22 mouse cellular contexts compared by ENCODE assay signal in genomic region chr7:101955862-101956261, GRCm38 (mm10). TPM values are rescaled to one million over a fixed set of nuclear protein-coding genes. Genes with fewer than 3 reads are reported as not detected.
DNase-seq lines count a peak whose midpoint lies in the region; ATAC-seq and TF ChIP-seq lines count a peak whose summit lies in the region.
"Had no signal": no experiment of that assay in that cellular context is flagged by ENCODE, and none has a peak within 500 bp of the region (broad histone marks: within the 10 kb centered on the region; RNA-seq: fewer than 3 reads in every experiment).

No protein-coding gene starts in this region.

- 39% methylated on average over 4 of the region's 4 CpGs for WGBS in cerebellum, adult 2 months

- no peaks in the 10 kb centered on the region for H3K27me3 ChIP-seq in cerebellum, adult 2 months (ENCODE audit: control insufficient read depth, insufficient read depth, low read length)
- no peaks in the 10 kb centered on the region for H3K27me3 ChIP-seq in megakaryocyte, embryonic 14.5 days (replicated peaks)
- H3K27me3 ChIP-seq: CH12.LX; embryonic facial prominence, embryonic 12.5 days; forebrain, embryonic 12.5 days; hindbrain, embryonic 12.5 days had no signal

- no peak for ATAC-seq in frontal cortex, adult (ENCODE audit: low TSS enrichment)
- ATAC-seq: forebrain, embryonic 16.5 days; hindbrain, embryonic 16.5 days; inflammation-experienced regulatory T-cells, adult 6 months had no signal

- no peaks in the 10 kb centered on the region for H3K36me3 ChIP-seq in megakaryocyte, embryonic 14.5 days (replicated peaks; ENCODE audit: low read length)
- H3K36me3 ChIP-seq: embryonic facial prominence, embryonic 12.5 days; heart, embryonic 10.5 days; hindbrain, embryonic 12.5 days had no signal

- H3K4me3 ChIP-seq in cerebellum, adult 2 months (replicated peaks; ENCODE audit: insufficient read depth, low read depth, low read length), result no peak overlapping the region
- H3K4me3 ChIP-seq in megakaryocyte, embryonic 14.5 days (replicated peaks), result peak overlapping the region; percentile 47
- H3K4me3 ChIP-seq: embryonic facial prominence, embryonic 12.5 days; forebrain, embryonic 12.5 days; heart, embryonic 10.5 days; hindbrain, embryonic 12.5 days had no signal

- TF ChIP-seq CTCF in cerebellum, adult 2 months (IDR thresholded peaks at IDR 0.05; ENCODE audit: borderline replicate concordance, insufficient read depth, low read depth, low read length), result no peak

- peak overlapping the region; percentile 28; the same call in 1 of the 2 replicates for H3K27ac ChIP-seq in cerebellum, adult 2 months (ENCODE audit: insufficient read depth, low read length)
- H3K27ac ChIP-seq: embryonic facial prominence, embryonic 12.5 days; forebrain, embryonic 12.5 days; heart, embryonic 10.5 days; hindbrain, embryonic 12.5 days had no signal

- no peaks in the 10 kb centered on the region for H3K9me3 ChIP-seq in megakaryocyte, embryonic 14.5 days
- H3K9me3 ChIP-seq: embryonic facial prominence, embryonic 12.5 days; forebrain, embryonic 12.5 days; heart, embryonic 10.5 days; hindbrain, embryonic 12.5 days had no signal

- no peak for DNase-seq in cerebellum, adult 2 months
- DNase-seq in cerebellum, postnatal 25 days, result no peak
- DNase-seq in 416B (ENCODE audit: low read depth) (peak; percentile 59), R1 (ENCODE audit: low read depth, low spot score) (peak; percentile 20)
- no peak for DNase-seq in layer of hippocampus, adult 18-20 months (ENCODE audit: low spot score in 2 of 2)
- DNase-seq: adrenal gland, postnatal 25 days; cerebellum, adult 8-10 months; cerebellum, postnatal 14 days; gastrocnemius, postnatal 14 days; heart, postnatal 10 days; heart, postnatal 4 days had no signal

- peaks cover 9% of the 10 kb centered on the region for H3K4me1 ChIP-seq in cerebellum, adult 2 months (ENCODE audit: control insufficient read depth, insufficient read depth, low read length)
- peaks cover 88% of the 10 kb centered on the region for H3K4me1 ChIP-seq in megakaryocyte, embryonic 14.5 days
- H3K4me1 ChIP-seq: embryonic facial prominence, embryonic 12.5 days; hindbrain, embryonic 12.5 days had no signal

- TF ChIP-seq POLR2A in cerebellum, adult 2 months (IDR thresholded peaks at IDR 0.05; ENCODE audit: borderline replicate concordance, insufficient read depth, low read length), result no peak

RNA-seq across cellular contexts. Expression of gene Numa1, which starts 22.0 kb away (rescaled TPM):
- polyA plus RNA-seq in cerebellum, adult 2 months (2012; rRNA removed), result 89.0 and 97.5 TPM in 2 replicates
- polyA plus RNA-seq in megakaryocyte, embryonic 14.5 days (2012; ENCODE audit: insufficient read depth, low replicate concordance), result 57.5 and 58.2 TPM in 2 replicates
- 100 to 1,000 TPM; 108 to 119 TPM for total RNA-seq in layer of hippocampus, adult 18-20 months (2021)

RNA-seq across cellular contexts. Expression of gene Lrrc51, which starts 22.2 kb away (rescaled TPM):
- polyA plus RNA-seq in cerebellum, adult 2 months (2012; rRNA removed), result 10.2 and 12.4 TPM in 2 replicates
- polyA plus RNA-seq in megakaryocyte, embryonic 14.5 days (2012; ENCODE audit: insufficient read depth, low replicate concordance), result not detected in 2 replicates
- total RNA-seq in layer of hippocampus, adult 18-20 months (2021), result 1 to 10 TPM; 4.9 to 7.9 TPM

RNA-seq across cellular contexts. Expression of gene Tomt, which starts 49.7 kb away (rescaled TPM):
- polyA plus RNA-seq in cerebellum, adult 2 months (2012; rRNA removed), result 0.13 and 0.21 TPM in 2 replicates
- polyA plus RNA-seq in megakaryocyte, embryonic 14.5 days (2012; ENCODE audit: insufficient read depth, low replicate concordance), result not detected in 2 replicates
- not detected for total RNA-seq in layer of hippocampus, adult 18-20 months (2021)
- total RNA-seq: adrenal gland, postnatal 25 days; gastrocnemius, adult 18-20 months; gastrocnemius, postnatal 14 days; heart, postnatal 10 days; heart, postnatal 4 days had no signal

RNA-seq across cellular contexts. Expression of gene Lamtor1, which starts 50.2 kb away (rescaled TPM):
- polyA plus RNA-seq in cerebellum, adult 2 months (2012; rRNA removed), result 197 and 210 TPM in 2 replicates
- polyA plus RNA-seq in megakaryocyte, embryonic 14.5 days (2012; ENCODE audit: insufficient read depth, low replicate concordance), result 156 and 181 TPM in 2 replicates
- total RNA-seq in layer of hippocampus, adult 18-20 months (2021), result 10 to 100 TPM; 90.2 to 96.3 TPM

Comparison
In these comparisons a context has a peak if more than half of its experiments do, and no peak if none do; other contexts are left out.
1. DNase-seq: peak in 416B (single experiment) and R1 (single experiment); none in cerebellum, adult 2 months (0 of 2), cerebellum, postnatal 25 days (0 of 2) and layer of hippocampus, adult 18-20 months (0 of 2).
2. RNA of gene Lrrc51, which starts 22.2 kb away (polyA plus RNA-seq): 10.2 to 12.4 TPM in cerebellum, adult 2 months; not detected in megakaryocyte, embryonic 14.5 days; every median in the first group is over 10 times any median in the second.